Mouse (Mus musculus) liver, embryonic 11.5 days (tissue): ENCODE results near the gene Gpbar1. TPM values are rescaled to one million over a fixed set of nuclear protein-coding genes. Genes with fewer than 3 reads are reported as not detected.

Source experiments
- ATAC-seq: fragments of 200-750 bp; cut with Nextera tagmentation; replicated peaks from 2 replicates; pipeline ENCODE4 v1.8.0; 2017; ENCODE audit warnings: moderate number of reproducible peaks, mild to moderate bottlenecking, moderate TSS enrichment, moderate library complexity; ENCODE audit not compliant: low FRiP score
- DNase-seq: peaks from one replicate; pipeline ENCODE4 v3.0.0-alpha.2; 2017; ENCODE audit warnings: low spot score
- H3K27ac ChIP-seq: fragments of 300-500 bp; sonication (generic); 2 replicates; pipeline ENCODE4 v1.5.1; 2014; ENCODE audit warnings: mild to moderate bottlenecking, low read depth, low read length, control low read depth
- H3K27me3 ChIP-seq: fragments of 300-500 bp; sonication (generic); replicated peaks from 2 replicates; pipeline ENCODE4 v1.6.1; 2014; ENCODE audit warnings: low read length, mixed read lengths; ENCODE audit not compliant: control insufficient read depth, insufficient read depth
- H3K36me3 ChIP-seq: fragments of 300-500 bp; sonication (generic); 2 replicates; pipeline ENCODE4 v1.6.1; 2014; ENCODE audit warnings: mild to moderate bottlenecking, low read length, moderate library complexity, mixed read lengths; ENCODE audit not compliant: control insufficient read depth, insufficient read depth
- H3K4me1 ChIP-seq: fragments of 300-500 bp; sonication (generic); replicated peaks from 2 replicates; pipeline ENCODE4 v1.6.1; 2014; ENCODE audit warnings: low read length, mixed read lengths; ENCODE audit not compliant: control insufficient read depth, insufficient read depth
- H3K4me2 ChIP-seq: fragments of 300-500 bp; sonication (generic); 2 replicates; pipeline ENCODE4 v1.6.1; 2014; ENCODE audit warnings: mild to moderate bottlenecking, control low read depth, moderate library complexity
- H3K4me3 ChIP-seq: fragments of 300-500 bp; sonication (generic); 2 replicates; pipeline ENCODE4 v1.5.1; 2014; ENCODE audit warnings: low read depth, low read length, control low read depth
- H3K9ac ChIP-seq: fragments of 300-500 bp; sonication (generic); 2 replicates; pipeline ENCODE4 v1.6.1; 2014; ENCODE audit warnings: low read depth, low read length, control low read depth
- H3K9me3 ChIP-seq: fragments of 300-500 bp; sonication (generic); 2 replicates; pipeline ENCODE4 v1.6.1; 2016; ENCODE audit warnings: low read length, inconsistent platforms, mixed read lengths; ENCODE audit not compliant: control insufficient read depth
- WGBS: fragments of 180-500 bp; shearing (Covaris S2); extraction: QIAGEN DNeasy Blood & Tissue Kit; methylation state at CpG from one replicate; pipeline ENCODE4 v1.1.7; 2014; 5-methylcytosine and 5-hydroxymethylcytosine counted together
- polyA plus RNA-seq: library from polyadenylated mRNA; unstranded; fragments of >200 nt; fragmentation: Nextera tagmentation; extraction: Ambion mirVana; gene quantifications from 2 replicates; pipeline ENCODE4 v1.2.1, GENCODE M21; 2014

The Gpbar1 gene
- polyA plus RNA-seq, 1 experiment from 2014 or later = 3.2 TPM

GRCm38 (mm10) chr1:74239618-74240017 lies 38.7 kb upstream of the Gpbar1 start:
- Histone ChIP-seq H3K27ac (peak overlapping the region; percentile 89), H3K36me3 (no peaks in the 10 kb centered on the region), H3K4me1 (peaks cover 42% of the 10 kb centered on the region), H3K27me3 (no peaks in the 10 kb centered on the region), H3K4me2 (peak overlapping the region; percentile 96), H3K9me3 (no peaks in the 10 kb centered on the region), H3K9ac (no peak overlapping the region), H3K4me3 (peak overlapping the region; percentile 95)
- DNase-seq (no peak), ATAC-seq (no peak)
- 38% methylated on average over 11 of the region's 11 CpGs for WGBS

- H3K4me1 ChIP-seq = peaks cover 42% of the 10 kb centered on the region
- ATAC-seq = no peak
- H3K36me3 ChIP-seq = no peaks in the 10 kb centered on the region
- H3K4me3 ChIP-seq = 0 out of 2 replicates have a peak overlapping the region, but pooled peaks have one; percentile 14
- peak overlapping the region; percentile 22; the same call in 1 of the 2 replicates for H3K9ac ChIP-seq
- peak overlapping the region; percentile 96 for H3K4me2 ChIP-seq
- peak overlapping the region; percentile 63 for H3K27ac ChIP-seq
- no peaks in the 10 kb centered on the region for H3K27me3 ChIP-seq
- H3K9me3 ChIP-seq = no peaks in the 10 kb centered on the region
- 53% methylated on average over 6 of the region's 6 CpGs for WGBS
- DNase-seq = no peak
Observed at GRCm38 (mm10) chr1:74240311-74240710, 38.0 kb upstream of the Gpbar1 start.

GRCm38 (mm10) chr1:74240832-74241231 lies 37.5 kb upstream of the Gpbar1 start:
- no peaks in the 10 kb centered on the region for H3K9me3 ChIP-seq
- H3K4me2 ChIP-seq = peak overlapping the region; percentile 96
- WGBS = 70% methylated on average over 4 of the region's 4 CpGs
- no peaks in the 10 kb centered on the region for H3K27me3 ChIP-seq
- 0 out of 2 replicates have a peak overlapping the region, but pooled peaks have one; percentile 14 for H3K4me3 ChIP-seq
- ATAC-seq (no peak), DNase-seq (no peak)
- no peak overlapping the region; the same call in 1 of the 2 replicates for H3K27ac ChIP-seq
- H3K4me1 ChIP-seq = peaks cover 42% of the 10 kb centered on the region
- H3K9ac ChIP-seq = no peak overlapping the region; the same call in 1 of the 2 replicates
- no peaks in the 10 kb centered on the region for H3K36me3 ChIP-seq

DNA sequence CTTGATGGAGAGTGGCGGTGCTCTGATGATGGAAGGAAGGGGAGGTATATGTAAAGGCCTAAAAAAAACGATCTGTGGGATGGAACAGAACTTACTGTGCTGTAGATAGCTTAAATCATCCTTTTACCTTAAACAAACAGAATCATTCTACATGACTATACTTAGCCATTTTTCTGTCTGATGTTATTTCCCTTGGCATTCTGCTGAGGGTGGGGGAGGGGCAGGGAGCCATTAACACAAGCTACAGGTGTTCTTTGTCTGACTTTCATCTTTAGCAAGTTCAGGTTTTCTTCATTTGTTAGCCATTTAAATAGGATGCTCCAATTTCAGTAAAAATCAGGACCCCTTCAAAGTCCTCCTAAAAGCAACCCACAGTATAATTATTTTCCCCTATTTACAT lies 32.8 kb upstream of the Gpbar1 start:
- no peak overlapping the region for H3K4me3 ChIP-seq
- DNase-seq (no peak), ATAC-seq (no peak)
- peaks cover 26% of the 10 kb centered on the region for H3K4me1 ChIP-seq
- WGBS = 83% methylated on average over 2 of the region's 2 CpGs
- H3K4me2 ChIP-seq = no peak overlapping the region
- no peaks in the 10 kb centered on the region for H3K9me3 ChIP-seq
- H3K27ac ChIP-seq = no peak overlapping the region
- no peaks in the 10 kb centered on the region for H3K27me3 ChIP-seq
- peaks cover 12% of the 10 kb centered on the region; the same call in 1 of the 2 replicates for H3K36me3 ChIP-seq
- no peak overlapping the region for H3K9ac ChIP-seq

DNA sequence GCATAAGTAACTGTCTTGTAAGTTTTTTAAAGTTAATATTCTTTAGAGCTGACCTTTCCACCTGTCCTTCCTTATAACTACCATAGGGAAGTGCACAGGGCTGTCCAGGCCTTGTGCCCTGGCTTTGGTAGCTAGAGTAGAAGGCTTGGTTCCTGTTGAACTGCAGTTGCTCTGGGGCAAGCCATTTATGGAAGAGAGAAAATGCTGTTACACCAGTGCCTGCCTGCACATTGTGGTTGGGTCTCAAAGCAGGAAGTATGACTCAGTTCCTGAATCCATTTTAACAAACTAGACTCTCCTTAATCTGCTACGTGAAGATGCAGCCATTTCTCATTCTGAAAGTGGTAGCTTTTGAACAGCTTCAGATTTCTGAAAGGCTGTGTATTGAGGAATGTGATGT lies 29.6 kb upstream of the Gpbar1 start:
- H3K4me1 ChIP-seq = peaks cover 18% of the 10 kb centered on the region
- 24% methylated on average over 1 of the region's 1 CpGs for WGBS
- H3K27me3 ChIP-seq = no peaks in the 10 kb centered on the region
- no peak for DNase-seq
- H3K9ac ChIP-seq = no peak overlapping the region
- H3K27ac ChIP-seq = peak overlapping the region; percentile 81
- H3K4me2 ChIP-seq = peak overlapping the region; percentile 37
- H3K4me3 ChIP-seq = no peak overlapping the region
- no peaks in the 10 kb centered on the region for H3K9me3 ChIP-seq
- peaks cover 28% of the 10 kb centered on the region for H3K36me3 ChIP-seq
- no peak for ATAC-seq

GRCm38 (mm10) chr1:74249331-74249980 lies 28.9 kb upstream of the Gpbar1 start:
- Histone ChIP-seq H3K4me3 (no peak overlapping the region), H3K9me3 (no peaks in the 10 kb centered on the region), H3K4me1 (peaks cover 14% of the 10 kb centered on the region), H3K4me2 (peak overlapping the region; percentile 37), H3K27me3 (no peaks in the 10 kb centered on the region), H3K9ac (no peak overlapping the region), H3K36me3 (peaks cover 28% of the 10 kb centered on the region), H3K27ac (peak overlapping the region; percentile 81)
- 61% methylated on average over 5 of the region's 5 CpGs for WGBS
- no peak for ATAC-seq
- DNase-seq = no peak

DNA sequence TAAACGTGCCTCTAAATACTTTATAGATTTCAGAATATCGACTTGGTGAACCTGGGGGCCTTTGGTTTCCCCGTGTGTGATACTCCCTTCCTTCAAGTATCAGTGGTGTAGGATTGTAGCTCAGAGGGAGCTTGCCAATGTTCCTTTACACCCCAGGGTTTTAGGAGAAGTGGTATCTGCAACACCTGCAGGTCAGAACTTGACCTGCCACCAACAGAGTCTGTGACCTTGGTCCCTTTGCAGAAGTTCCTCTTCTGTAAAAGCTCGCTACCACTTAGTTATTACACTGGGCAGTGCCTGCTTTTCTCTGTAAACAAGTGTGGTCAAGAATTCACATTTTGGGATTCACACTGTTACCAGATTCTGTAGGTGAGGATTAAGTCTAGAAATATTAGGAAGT lies 28.3 kb upstream of the Gpbar1 start:
- Histone ChIP-seq H3K36me3 (peaks cover 31% of the 10 kb centered on the region), H3K4me2 (no peak overlapping the region), H3K9ac (no peak overlapping the region), H3K4me1 (peaks cover 14% of the 10 kb centered on the region), H3K27ac (no peak overlapping the region), H3K4me3 (no peak overlapping the region), H3K27me3 (no peaks in the 10 kb centered on the region), H3K9me3 (no peaks in the 10 kb centered on the region)
- no peak for ATAC-seq
- no peak for DNase-seq
- 87% methylated on average over 4 of the region's 4 CpGs for WGBS

DNA sequence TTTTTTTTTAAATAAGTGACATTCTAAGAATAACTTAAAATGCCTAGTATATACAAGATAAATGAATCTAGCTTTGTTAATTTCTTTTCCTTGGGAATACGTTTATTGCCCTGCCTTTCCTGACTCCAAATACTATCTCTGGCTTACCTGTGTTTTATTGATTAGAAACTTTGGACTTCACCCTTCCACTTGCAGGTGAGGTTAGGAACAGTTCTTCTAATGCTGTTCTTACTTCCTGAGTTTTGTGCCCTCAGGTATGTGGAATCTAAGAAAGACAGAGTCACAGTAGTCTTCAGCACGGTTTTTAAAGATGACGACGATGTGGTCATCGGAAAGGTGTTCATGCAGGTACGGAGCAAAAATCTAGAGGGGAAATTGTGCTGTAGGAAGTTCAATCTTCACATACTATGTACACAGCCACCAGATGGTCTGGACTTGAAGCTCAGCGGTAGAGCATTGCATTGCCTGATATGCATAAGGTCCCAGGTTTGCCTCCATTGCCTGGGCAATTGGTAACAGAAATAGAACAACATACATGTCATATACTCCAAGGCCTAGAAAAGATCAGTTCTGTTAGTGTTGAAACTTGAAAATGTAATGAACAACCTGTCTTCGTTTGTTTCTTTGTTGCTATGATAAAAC lies 22.5 kb upstream of the Gpbar1 start:
- Histone ChIP-seq H3K9me3 (no peaks in the 10 kb centered on the region), H3K4me1 (no peaks in the 10 kb centered on the region), H3K27me3 (no peaks in the 10 kb centered on the region), H3K27ac (no peak overlapping the region), H3K36me3 (peaks cover 50% of the 10 kb centered on the region), H3K4me3 (no peak overlapping the region), H3K9ac (no peak overlapping the region), H3K4me2 (no peak overlapping the region)
- DNase-seq (no peak), ATAC-seq (no peak)
- 94% methylated on average over 8 of the region's 8 CpGs for WGBS

DNA sequence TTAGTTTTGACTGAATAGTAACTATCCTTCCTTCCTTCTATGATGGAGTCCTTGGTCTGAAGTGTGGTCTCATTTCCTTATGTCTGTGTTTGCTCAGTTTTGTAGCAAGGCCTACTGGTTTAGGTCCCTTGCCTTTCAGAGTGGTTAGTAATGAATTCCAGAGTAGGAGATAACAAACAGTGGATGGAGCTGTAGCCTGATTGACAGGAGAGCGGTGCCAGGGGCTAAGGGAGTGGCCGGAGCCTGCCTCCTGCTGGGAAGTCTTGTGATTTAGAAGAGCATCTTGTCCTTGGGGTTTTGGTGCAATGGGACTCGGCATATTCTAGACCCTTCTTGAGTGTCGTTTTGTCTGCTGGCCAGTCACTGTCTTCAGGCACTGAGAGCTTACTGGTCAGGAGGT lies 21.6 kb upstream of the Gpbar1 start:
- no peak overlapping the region for H3K4me2 ChIP-seq
- no peak overlapping the region for H3K27ac ChIP-seq
- DNase-seq (no peak), ATAC-seq (no peak)
- H3K9ac ChIP-seq = no peak overlapping the region
- no peak overlapping the region for H3K4me3 ChIP-seq
- H3K4me1 ChIP-seq = no peaks in the 10 kb centered on the region
- no peaks in the 10 kb centered on the region for H3K9me3 ChIP-seq
- 72% methylated on average over 4 of the region's 4 CpGs for WGBS
- H3K27me3 ChIP-seq = no peaks in the 10 kb centered on the region
- peaks cover 42% of the 10 kb centered on the region for H3K36me3 ChIP-seq
